Mouse (Mus musculus) heart, adult 11 months (tissue): ENCODE measurements around the gene Taf15.
A peak's percentile ranks its signal among the peaks of the same experiment; 100 is the strongest.

Experiments used
- DNase-seq: peaks from one replicate; pipeline ENCODE4 v3.0.0; 2022

Gene Taf15

GRCm38 (mm10) chr11:83472324-83473234 is at the start of gene Taf15:
Taf15 (plus strand) TSS chr11:83473086.
- peak; percentile 100 for DNase-seq

GRCm38 (mm10) chr11:83424681-83425080 is 48.2 kb upstream of the Taf15 start:
- DNase-seq = peak; percentile 92

- peak; percentile 68 for DNase-seq
These were observed 45.9 kb upstream of the Taf15 start for GRCm38 (mm10) chr11:83426964-83427363.

- no peak for DNase-seq
These were observed 43.5 kb upstream of the Taf15 start, which contains the start of gene Gas2l2 for GRCm38 (mm10) chr11:83429355-83429754. Gas2l2 (minus strand) TSS chr11:83429455.

- no peak for DNase-seq
These were observed 40.4 kb upstream of the Taf15 start for GRCm38 (mm10) chr11:83432533-83432932.

- no peak for DNase-seq
These were observed 35.5 kb upstream of the Taf15 start, which contains the start of gene 1700020L24Rik for GRCm38 (mm10) chr11:83437377-83437776. 1700020L24Rik (plus strand) TSS chr11:83437677.

- DNase-seq = no peak
These were observed 33.3 kb upstream of the Taf15 start for GRCm38 (mm10) chr11:83439426-83440060.

- peak; percentile 98 for DNase-seq
These were observed 32.5 kb upstream of the Taf15 start for GRCm38 (mm10) chr11:83440081-83441064.

- DNase-seq = peak; percentile 98
These were observed 31.7 kb upstream of the Taf15 start for GRCm38 (mm10) chr11:83441235-83441634.

GRCm38 (mm10) chr11:83442596-83443267 is 30.2 kb upstream of the Taf15 start:
- DNase-seq = peak; percentile 96

- no peak for DNase-seq
These were observed 29.1 kb upstream of the Taf15 start for GRCm38 (mm10) chr11:83443824-83444223.

- DNase-seq = peak; percentile 79
These were observed 27.9 kb upstream of the Taf15 start for GRCm38 (mm10) chr11:83445001-83445400.

GRCm38 (mm10) chr11:83447612-83448011 is 25.3 kb upstream of the Taf15 start:
- no peak for DNase-seq

- DNase-seq = peak; percentile 97
These were observed 24.6 kb upstream of the Taf15 start for GRCm38 (mm10) chr11:83448021-83448926.

GRCm38 (mm10) chr11:83448927-83449236 is 24.0 kb upstream of the Taf15 start:
- peak; percentile 96 for DNase-seq

- peak; percentile 86 for DNase-seq
These were observed 23.6 kb upstream of the Taf15 start for GRCm38 (mm10) chr11:83449298-83449697.

- DNase-seq = peak; percentile 82
These were observed 22.3 kb upstream of the Taf15 start for GRCm38 (mm10) chr11:83450550-83450949.

- DNase-seq = peak; percentile 82
These were observed 21.6 kb upstream of the Taf15 start for GRCm38 (mm10) chr11:83451281-83451680.

- DNase-seq = peak; percentile 97
These were observed 18.3 kb upstream of the Taf15 start for GRCm38 (mm10) chr11:83454548-83454947.

GRCm38 (mm10) chr11:83455608-83456007 is 17.3 kb upstream of the Taf15 start:
- no peak for DNase-seq

- DNase-seq = peak; percentile 88
These were observed 15.6 kb upstream of the Taf15 start for GRCm38 (mm10) chr11:83457257-83457656.
